Mouse (Mus musculus): ENCODE data around the gene Aif1. TPM values are rescaled to one million over a fixed set of nuclear protein-coding genes. Genes with fewer than 3 reads are reported as not detected.
A peak's percentile ranks its signal among the peaks of the same experiment; 100 is the strongest.

Aif1 gene
- polyA plus RNA-seq, 1 experiment from 2014 or later, result 6.2 TPM

DNA sequence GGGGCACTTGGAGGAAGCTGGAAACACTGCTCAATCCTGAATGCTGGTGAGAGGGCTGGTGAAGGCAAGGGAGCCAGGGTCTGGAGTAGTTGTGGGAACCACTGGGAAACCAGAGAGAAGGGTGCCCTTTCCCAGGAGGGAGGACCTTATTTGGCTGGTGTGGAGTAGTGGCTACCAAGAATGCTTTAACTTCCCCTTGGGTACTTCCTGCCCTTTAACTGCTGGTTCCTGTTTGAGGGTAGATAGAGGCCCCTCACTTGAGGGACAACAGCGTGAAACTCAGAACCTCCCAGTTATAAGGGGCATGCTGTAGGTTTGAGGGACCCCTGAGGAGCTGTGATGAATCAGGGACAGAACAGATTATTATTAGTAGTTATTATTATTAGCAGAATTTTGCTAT is 13.3 kb upstream of the Aif1 start:
- H3K9me3 ChIP-seq (replicated peaks; ENCODE audit: control insufficient read depth, low read length, poor library complexity, severe bottlenecking), result no peaks in the 10 kb centered on the region
- H3K4me1 ChIP-seq (ENCODE audit: control insufficient read depth, insufficient read depth, low read length), result no peaks in the 10 kb centered on the region; the same call in 1 of the 2 replicates
- no peak overlapping the region for H3K4me3 ChIP-seq (ENCODE audit: low read depth, low read length)
- 79% methylated on average over 1 of the region's 1 CpGs for WGBS
- ATAC-seq, result no peak
- no peak overlapping the region for H3K4me2 ChIP-seq (ENCODE audit: low read length)
- no peak overlapping the region for H3K27ac ChIP-seq (ENCODE audit: low read length)
- no peak overlapping the region for H3K9ac ChIP-seq (ENCODE audit: low read depth, low read length)
- no peaks in the 10 kb centered on the region for H3K36me3 ChIP-seq (ENCODE audit: control insufficient read depth, insufficient read depth, low read length)
- no peaks in the 10 kb centered on the region for H3K27me3 ChIP-seq (ENCODE audit: control insufficient read depth, insufficient read depth, low read depth, low read length)

DNA sequence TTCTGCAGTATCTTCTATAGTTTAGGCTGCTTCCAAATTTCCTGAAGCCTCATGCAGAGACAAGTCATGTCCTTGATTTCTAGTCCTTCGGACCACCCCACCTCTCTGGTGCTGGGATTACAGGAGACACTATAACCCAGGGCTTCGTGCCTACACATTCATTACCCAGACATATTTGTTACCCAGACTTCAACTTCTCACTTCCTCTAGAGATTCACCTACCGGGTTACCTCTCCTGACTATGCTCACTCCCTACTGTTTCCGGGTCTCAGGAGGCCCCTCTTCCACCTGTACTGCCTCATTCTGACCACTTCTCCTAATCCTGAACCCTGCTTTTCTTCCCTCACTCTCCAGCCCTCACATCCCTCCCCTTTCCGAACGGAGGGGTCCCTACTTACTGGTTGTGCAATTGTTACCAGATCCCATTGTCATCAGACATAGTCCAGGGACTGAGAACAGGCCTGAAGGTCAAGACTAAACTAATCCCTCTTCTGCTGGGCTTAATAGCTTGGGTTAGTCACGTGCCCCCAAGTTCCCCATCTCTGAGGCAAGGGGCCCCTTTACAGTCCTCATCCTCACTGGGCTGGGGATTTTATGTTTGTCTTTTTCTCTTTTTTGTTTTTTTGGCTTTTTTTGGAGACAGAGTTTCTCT is 12.2 kb upstream of the Aif1 start, which contains the start of gene Lst1:
Gene Lst1 (minus strand): TSS at position 481 of the 652 bp plus-strand sequence.
- Histone ChIP-seq H3K27ac (ENCODE audit: low read length) (no peak within 1 kb of the TSS), H3K4me2 (ENCODE audit: low read length) (no peak within 1 kb of the TSS), H3K27me3 (ENCODE audit: control insufficient read depth, insufficient read depth, low read depth, low read length) (no peaks in the 10 kb centered on the region), H3K36me3 (ENCODE audit: control insufficient read depth, insufficient read depth, low read length) (no peaks in the 10 kb centered on the region), H3K4me1 (ENCODE audit: control insufficient read depth, insufficient read depth, low read length) (no peaks in the 10 kb centered on the region; the same call in 1 of the 2 replicates), H3K9ac (ENCODE audit: low read depth, low read length) (no peak within 1 kb of the TSS), H3K9me3 (replicated peaks; ENCODE audit: control insufficient read depth, low read length, poor library complexity, severe bottlenecking) (no peaks in the 10 kb centered on the region), H3K4me3 (ENCODE audit: low read depth, low read length) (no peak within 1 kb of the TSS)
- ATAC-seq, result no peak
- 59% methylated on average over 7 of the region's 7 CpGs for WGBS

DNA sequence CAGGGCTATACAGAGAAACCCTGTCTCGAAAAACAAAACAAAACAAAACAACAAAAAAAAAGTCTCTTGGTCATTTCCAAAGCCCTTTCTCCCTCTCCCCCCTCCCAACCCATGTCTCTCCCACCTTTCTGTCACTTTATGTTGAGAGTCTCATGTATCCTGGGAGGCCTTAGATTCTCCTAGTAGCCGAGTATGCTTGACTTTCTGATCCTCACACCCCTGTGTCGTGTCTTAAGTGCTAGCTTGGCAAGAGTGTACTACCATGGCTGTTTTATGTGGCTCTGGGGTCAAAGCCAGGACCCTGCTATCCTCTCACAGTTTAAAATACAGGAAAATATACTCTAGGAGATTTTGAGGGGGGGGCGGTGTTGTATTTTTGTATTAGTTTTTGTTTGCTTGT is 11.5 kb upstream of the Aif1 start:
- Histone ChIP-seq H3K9me3 (replicated peaks; ENCODE audit: control insufficient read depth, low read length, poor library complexity, severe bottlenecking) (no peaks in the 10 kb centered on the region), H3K36me3 (ENCODE audit: control insufficient read depth, insufficient read depth, low read length) (no peaks in the 10 kb centered on the region), H3K4me3 (ENCODE audit: low read depth, low read length) (no peak overlapping the region), H3K4me1 (ENCODE audit: control insufficient read depth, insufficient read depth, low read length) (no peaks in the 10 kb centered on the region; the same call in 1 of the 2 replicates), H3K4me2 (ENCODE audit: low read length) (no peak overlapping the region), H3K27me3 (ENCODE audit: control insufficient read depth, insufficient read depth, low read depth, low read length) (no peaks in the 10 kb centered on the region), H3K9ac (ENCODE audit: low read depth, low read length) (no peak overlapping the region), H3K27ac (ENCODE audit: low read length) (no peak overlapping the region)
- ATAC-seq, result no peak
- whole genome bisulfite sequencing, result 74% methylated on average over 4 of the region's 4 CpGs

DNA sequence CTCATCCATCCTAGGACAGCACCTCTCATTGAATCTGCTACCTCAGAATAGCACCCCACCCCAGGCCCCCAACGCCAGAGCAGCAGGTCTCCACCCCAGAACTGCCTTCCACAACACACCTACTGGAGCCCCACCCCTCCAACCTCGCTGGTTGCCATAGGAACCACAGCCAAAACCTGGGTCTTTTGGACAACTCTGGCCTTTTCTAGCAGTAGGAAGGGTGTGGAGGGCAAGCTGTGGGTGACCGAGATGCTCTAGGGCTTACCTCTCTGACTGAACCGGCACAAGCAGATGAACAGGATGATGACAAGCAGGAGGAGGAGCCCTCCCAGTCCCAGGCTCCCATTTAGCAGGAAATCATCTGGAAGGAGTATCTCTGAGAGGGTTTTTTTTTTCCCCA is 10.8 kb upstream of the Aif1 start:
- Histone ChIP-seq H3K4me2 (ENCODE audit: low read length) (peak overlapping the region; percentile 60), H3K9ac (ENCODE audit: low read depth, low read length) (peak overlapping the region; percentile 38), H3K9me3 (replicated peaks; ENCODE audit: control insufficient read depth, low read length, poor library complexity, severe bottlenecking) (no peaks in the 10 kb centered on the region), H3K4me1 (ENCODE audit: control insufficient read depth, insufficient read depth, low read length) (no peaks in the 10 kb centered on the region; the same call in 1 of the 2 replicates), H3K27me3 (ENCODE audit: control insufficient read depth, insufficient read depth, low read depth, low read length) (no peaks in the 10 kb centered on the region), H3K4me3 (ENCODE audit: low read depth, low read length) (peak overlapping the region; percentile 26), H3K27ac (ENCODE audit: low read length) (peak overlapping the region; percentile 73), H3K36me3 (ENCODE audit: control insufficient read depth, insufficient read depth, low read length) (no peaks in the 10 kb centered on the region)
- ATAC-seq, result peak; percentile 48; the same call in 1 of the 2 replicates
- 0% methylated on average over 4 of the region's 4 CpGs for WGBS

DNA sequence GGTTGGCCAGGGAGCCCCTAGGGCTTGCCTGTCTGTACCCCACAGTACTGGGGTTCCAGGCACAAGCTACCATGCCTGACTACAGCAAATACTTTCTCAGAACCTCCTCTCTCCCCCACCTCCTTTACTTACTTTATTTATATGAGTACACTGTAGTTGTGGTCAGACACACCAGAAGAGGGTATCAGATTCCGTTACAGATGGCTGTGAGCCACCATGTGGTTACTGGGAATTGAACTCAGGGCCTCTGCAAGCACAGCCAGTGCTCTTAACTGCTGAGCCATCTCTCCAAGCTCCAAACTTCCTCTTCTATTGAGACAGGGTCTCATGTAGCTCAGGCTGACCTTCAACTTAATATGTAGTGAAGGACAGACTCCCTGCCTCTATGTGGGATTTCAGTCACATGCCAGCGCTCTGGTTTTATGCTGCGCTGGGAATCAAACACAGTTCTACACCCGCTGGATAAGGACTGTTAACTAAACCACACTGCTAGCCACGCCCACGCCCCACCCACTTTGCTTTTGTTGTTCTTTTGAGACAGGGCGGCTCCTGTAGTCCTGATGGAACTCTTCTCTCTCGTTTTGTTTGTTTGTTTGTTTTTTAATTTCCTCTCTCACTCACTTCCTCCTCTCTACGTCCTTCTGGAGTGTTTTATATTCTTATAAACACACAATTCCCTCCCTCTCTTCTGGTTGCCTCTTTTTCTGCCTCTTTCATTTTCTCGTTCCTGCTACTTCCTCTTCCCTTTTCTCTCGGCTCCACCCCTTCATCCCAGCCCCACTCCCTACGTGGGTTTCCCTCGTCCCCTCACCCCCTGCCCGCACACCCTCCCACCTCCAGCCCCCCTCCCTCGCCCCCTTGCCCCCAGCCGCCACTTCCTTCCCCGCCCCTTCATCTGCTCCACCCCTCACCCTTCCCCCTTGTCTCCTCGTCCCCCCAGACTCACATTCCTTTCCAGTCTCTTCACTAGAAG is 10.1 kb upstream of the Aif1 start:
- Histone ChIP-seq H3K4me2 (ENCODE audit: low read length) (peak overlapping the region; percentile 60), H3K4me3 (ENCODE audit: low read depth, low read length) (peak overlapping the region; percentile 26), H3K27me3 (ENCODE audit: control insufficient read depth, insufficient read depth, low read depth, low read length) (no peaks in the 10 kb centered on the region), H3K27ac (ENCODE audit: low read length) (peak overlapping the region; percentile 73), H3K4me1 (ENCODE audit: control insufficient read depth, insufficient read depth, low read length) (no peaks in the 10 kb centered on the region; the same call in 1 of the 2 replicates), H3K36me3 (ENCODE audit: control insufficient read depth, insufficient read depth, low read length) (no peaks in the 10 kb centered on the region), H3K9ac (ENCODE audit: low read depth, low read length) (peak overlapping the region; percentile 38), H3K9me3 (replicated peaks; ENCODE audit: control insufficient read depth, low read length, poor library complexity, severe bottlenecking) (no peaks in the 10 kb centered on the region)
- WGBS, result 4% methylated on average over 17 of the region's 18 CpGs
- peak; percentile 58 for ATAC-seq

DNA sequence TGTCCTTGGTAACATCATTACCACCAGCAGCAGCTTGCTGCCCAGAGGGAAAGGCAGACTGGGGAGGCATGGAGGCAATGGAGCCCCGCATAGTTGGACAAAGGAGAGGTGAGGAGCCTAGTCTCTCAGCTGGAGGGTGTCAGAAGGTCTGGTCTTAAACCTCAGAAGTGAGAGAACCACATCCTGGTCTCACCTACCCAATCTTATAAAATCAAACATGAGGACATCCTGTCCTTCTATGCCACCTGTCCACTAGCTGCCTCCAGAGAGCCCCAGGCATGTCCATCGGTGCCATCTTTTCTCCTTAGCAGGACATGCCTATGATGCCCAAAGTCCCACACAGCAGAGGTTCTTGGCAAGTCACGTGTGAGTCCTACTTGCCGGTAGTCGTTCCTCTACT is 4.2 kb upstream of the Aif1 start:
- no peaks in the 10 kb centered on the region for H3K27me3 ChIP-seq (ENCODE audit: control insufficient read depth, insufficient read depth, low read depth, low read length)
- no peak overlapping the region for H3K9ac ChIP-seq (ENCODE audit: low read depth, low read length)
- WGBS, result 81% methylated on average over 5 of the region's 5 CpGs
- no peak for ATAC-seq
- H3K36me3 ChIP-seq (ENCODE audit: control insufficient read depth, insufficient read depth, low read length), result no peaks in the 10 kb centered on the region
- H3K4me3 ChIP-seq (ENCODE audit: low read depth, low read length), result no peak overlapping the region
- no peaks in the 10 kb centered on the region for H3K9me3 ChIP-seq (replicated peaks; ENCODE audit: control insufficient read depth, low read length, poor library complexity, severe bottlenecking)
- H3K4me2 ChIP-seq (ENCODE audit: low read length), result no peak overlapping the region
- no peaks in the 10 kb centered on the region for H3K4me1 ChIP-seq (ENCODE audit: control insufficient read depth, insufficient read depth, low read length)
- no peak overlapping the region for H3K27ac ChIP-seq (ENCODE audit: low read length)

DNA sequence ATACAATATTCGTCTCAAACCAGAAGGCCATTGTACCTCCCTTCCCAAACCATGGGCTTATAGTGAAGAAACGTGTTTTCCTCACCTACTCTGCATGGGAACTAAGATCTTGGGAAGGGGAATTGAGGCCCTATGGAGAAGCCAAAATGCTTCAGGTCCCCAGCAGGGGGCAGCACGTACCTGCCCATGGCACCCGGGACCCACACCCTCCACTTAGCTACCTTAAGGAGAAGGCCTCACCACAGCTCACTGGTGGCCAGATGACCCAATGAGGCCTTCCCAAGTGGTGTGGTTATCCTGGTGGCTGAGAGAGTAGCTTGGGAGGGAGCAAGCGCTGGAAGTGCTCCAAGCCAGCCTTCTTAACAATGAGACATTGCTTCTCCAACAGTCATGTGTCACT is 2.7 kb upstream of the Aif1 start:
- Histone ChIP-seq H3K36me3 (ENCODE audit: control insufficient read depth, insufficient read depth, low read length) (no peaks in the 10 kb centered on the region), H3K9ac (ENCODE audit: low read depth, low read length) (no peak overlapping the region), H3K4me3 (ENCODE audit: low read depth, low read length) (no peak overlapping the region), H3K4me1 (ENCODE audit: control insufficient read depth, insufficient read depth, low read length) (no peaks in the 10 kb centered on the region), H3K27me3 (ENCODE audit: control insufficient read depth, insufficient read depth, low read depth, low read length) (no peaks in the 10 kb centered on the region), H3K9me3 (replicated peaks; ENCODE audit: control insufficient read depth, low read length, poor library complexity, severe bottlenecking) (no peaks in the 10 kb centered on the region), H3K4me2 (ENCODE audit: low read length) (no peak overlapping the region), H3K27ac (ENCODE audit: low read length) (no peak overlapping the region)
- 15% methylated on average over 5 of the region's 5 CpGs for WGBS
- no peak for ATAC-seq

DNA sequence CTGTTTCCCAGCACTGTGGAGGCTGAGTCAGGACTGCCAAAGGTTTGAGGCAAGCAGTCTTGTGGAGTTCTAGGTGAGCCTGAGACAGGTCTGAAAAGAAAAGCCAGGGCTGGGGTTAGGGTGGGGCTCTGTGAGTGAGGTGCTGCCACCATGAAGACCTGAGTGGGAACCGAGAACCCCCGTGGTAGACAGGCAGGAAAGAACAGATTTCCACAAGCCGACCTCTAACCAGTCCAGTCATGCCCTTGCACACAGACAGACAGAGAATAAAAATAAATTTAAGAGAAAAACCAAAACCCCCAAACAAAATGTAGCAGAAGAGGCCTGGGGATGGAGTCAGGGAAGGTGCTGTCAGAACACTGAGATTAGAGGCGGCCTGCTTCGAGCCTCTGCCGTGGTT is 486 bp downstream of the Aif1 start:
- Histone ChIP-seq H3K4me2 (ENCODE audit: low read length) (no peak overlapping the region), H3K9me3 (replicated peaks; ENCODE audit: control insufficient read depth, low read length, poor library complexity, severe bottlenecking) (no peaks in the 10 kb centered on the region), H3K4me3 (ENCODE audit: low read depth, low read length) (no peak overlapping the region), H3K27me3 (ENCODE audit: control insufficient read depth, insufficient read depth, low read depth, low read length) (no peaks in the 10 kb centered on the region), H3K4me1 (ENCODE audit: control insufficient read depth, insufficient read depth, low read length) (no peaks in the 10 kb centered on the region), H3K36me3 (ENCODE audit: control insufficient read depth, insufficient read depth, low read length) (no peaks in the 10 kb centered on the region), H3K27ac (ENCODE audit: low read length) (no peak overlapping the region), H3K9ac (ENCODE audit: low read depth, low read length) (no peak overlapping the region)
- 69% methylated on average over 6 of the region's 6 CpGs for WGBS
- ATAC-seq, result no peak

Measured in midbrain, embryonic 16.5 days (tissue).